Mouse (Mus musculus): ENCODE data around the gene Gria1. TPM values are rescaled to one million over a fixed set of nuclear protein-coding genes. Genes with fewer than 3 reads are reported as not detected.

Gria1 gene
- total RNA-seq, 1 experiment: 0.13 TPM

DNA sequence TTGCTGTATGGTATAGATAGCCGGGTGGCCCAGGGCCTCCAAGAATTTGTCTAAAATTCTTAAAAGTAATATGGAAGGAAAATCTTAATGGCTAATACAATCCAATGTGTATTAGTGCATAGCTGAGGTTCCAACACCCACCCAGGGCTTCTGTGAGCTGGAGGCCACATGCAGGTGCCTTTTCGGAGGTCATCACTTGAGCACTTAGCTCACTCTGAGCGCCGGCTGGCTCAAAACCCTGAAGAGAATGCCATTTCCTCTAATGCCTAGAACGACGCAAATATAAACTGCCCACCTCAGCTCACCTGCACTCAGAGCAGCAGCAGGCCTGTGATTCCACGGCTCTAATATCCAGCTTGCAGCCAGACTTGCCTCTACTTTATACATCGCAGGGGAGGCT lies 148.9 kb downstream of the Gria1 start:
- no peaks in the 10 kb centered on the region for H3K9me3 ChIP-seq (ENCODE audit: control insufficient read depth, insufficient read depth, low read depth, low read length)
- DNase-seq (ENCODE audit: low read depth, low spot score): no peak
- H3K36me3 ChIP-seq (ENCODE audit: control insufficient read depth, insufficient read depth, low read length, poor library complexity, severe bottlenecking): no peaks in the 10 kb centered on the region
- no peak overlapping the region for H3K4me3 ChIP-seq (ENCODE audit: insufficient read depth in 1 of 2, low read depth in 1 of 2, low read length in 2 of 2, poor library complexity in 1 of 2, severe bottlenecking in 1 of 2)
- no peaks in the 10 kb centered on the region for H3K4me1 ChIP-seq (ENCODE audit: control insufficient read depth in 2 of 2, insufficient read depth in 2 of 2, low read length in 2 of 2, poor library complexity in 1 of 2)
- no peak overlapping the region for H3K9ac ChIP-seq (ENCODE audit: insufficient read depth, low read depth, low read length, poor library complexity, severe bottlenecking)
- in situ Hi-C loops (cut with MboI; ENCODE audit: low sequenced_read_pairs in 2 of 2, unreplicated experiment in 2 of 2): no loop called here
- H3K27ac ChIP-seq (ENCODE audit: insufficient read depth, low read depth, low read length, poor library complexity, severe bottlenecking): no peak overlapping the region
- TF ChIP-seq ZNF384 (IDR thresholded peaks at IDR 0.05; ENCODE audit: low read depth, low read length): no peak
- TF ChIP-seq ZC3H11A (IDR thresholded peaks at IDR 0.05; ENCODE audit: borderline replicate concordance, low read depth, low read length): no peak
- no peak for TF ChIP-seq CHD2 (IDR thresholded peaks at IDR 0.05; ENCODE audit: low read depth, low read length)
- no peak for TF ChIP-seq MAFK (IDR thresholded peaks at IDR 0.05; ENCODE audit: insufficient read depth, low read depth, low read length)
- TF ChIP-seq HCFC1 (IDR thresholded peaks at IDR 0.05; ENCODE audit: borderline replicate concordance, insufficient read depth, low read length): no peak

DNA sequence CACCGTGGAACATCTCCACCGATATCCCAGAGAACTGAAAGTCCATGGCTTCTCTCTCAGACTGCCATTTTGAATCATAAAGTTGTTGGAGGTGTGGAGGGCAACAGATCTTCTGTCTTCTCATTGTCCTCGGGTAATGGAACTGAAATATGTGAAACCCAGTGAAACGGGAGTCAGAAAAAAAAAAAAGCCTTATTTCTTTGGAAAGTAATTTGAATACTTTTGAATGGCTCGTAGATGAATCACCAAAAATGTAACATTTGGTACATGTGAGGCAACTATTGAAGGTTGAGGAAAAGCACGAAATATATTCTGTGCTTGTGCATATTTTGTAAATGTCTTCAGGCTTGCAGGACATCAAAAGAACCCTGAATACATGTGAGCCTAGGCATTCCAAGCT lies 151.7 kb downstream of the Gria1 start:
- Histone ChIP-seq H3K4me1 (ENCODE audit: control insufficient read depth in 2 of 2, insufficient read depth in 2 of 2, low read length in 2 of 2, poor library complexity in 1 of 2) (no peaks in the 10 kb centered on the region), H3K36me3 (ENCODE audit: control insufficient read depth, insufficient read depth, low read length, poor library complexity, severe bottlenecking) (no peaks in the 10 kb centered on the region), H3K27ac (ENCODE audit: insufficient read depth, low read depth, low read length, poor library complexity, severe bottlenecking) (no peak overlapping the region), H3K9ac (ENCODE audit: insufficient read depth, low read depth, low read length, poor library complexity, severe bottlenecking) (no peak overlapping the region), H3K9me3 (ENCODE audit: control insufficient read depth, insufficient read depth, low read depth, low read length) (no peaks in the 10 kb centered on the region), H3K4me3 (ENCODE audit: insufficient read depth in 1 of 2, low read depth in 1 of 2, low read length in 2 of 2, poor library complexity in 1 of 2, severe bottlenecking in 1 of 2) (no peak overlapping the region)
- TF ChIP-seq ZC3H11A (IDR thresholded peaks at IDR 0.05; ENCODE audit: borderline replicate concordance, low read depth, low read length) (no peak), MAFK (IDR thresholded peaks at IDR 0.05; ENCODE audit: insufficient read depth, low read depth, low read length) (no peak), CHD2 (IDR thresholded peaks at IDR 0.05; ENCODE audit: low read depth, low read length) (no peak), HCFC1 (IDR thresholded peaks at IDR 0.05; ENCODE audit: borderline replicate concordance, insufficient read depth, low read length) (no peak), ZNF384 (IDR thresholded peaks at IDR 0.05; ENCODE audit: low read depth, low read length) (no peak)
- DNase-seq (ENCODE audit: low read depth, low spot score): no peak
- in situ Hi-C loops (cut with MboI; ENCODE audit: low sequenced_read_pairs in 2 of 2, unreplicated experiment in 2 of 2): no loop called here

DNA sequence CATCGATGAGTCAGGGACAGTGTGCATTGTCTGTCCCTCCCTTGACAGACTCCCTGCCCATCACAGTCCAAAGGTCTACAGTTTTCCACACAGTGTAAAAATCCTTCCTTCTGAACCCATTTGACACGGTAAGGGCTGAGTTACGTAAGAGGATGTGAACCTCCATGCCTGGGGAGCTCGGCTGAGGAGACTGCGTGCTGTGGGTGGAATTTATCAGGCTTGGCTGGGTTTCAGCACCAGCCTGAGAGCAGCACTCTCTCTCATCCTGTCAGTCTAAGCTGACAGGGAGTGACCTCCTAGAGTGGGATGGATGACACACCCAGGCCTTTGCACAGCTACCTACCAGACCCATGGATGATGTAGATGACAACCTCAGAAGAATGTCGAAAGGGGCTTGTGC lies 158.9 kb downstream of the Gria1 start:
- Histone ChIP-seq H3K9me3 (ENCODE audit: control insufficient read depth, insufficient read depth, low read depth, low read length) (no peaks in the 10 kb centered on the region), H3K4me1 (ENCODE audit: control insufficient read depth in 2 of 2, insufficient read depth in 2 of 2, low read length in 2 of 2, poor library complexity in 1 of 2) (no peaks in the 10 kb centered on the region), H3K4me3 (ENCODE audit: insufficient read depth in 1 of 2, low read depth in 1 of 2, low read length in 2 of 2, poor library complexity in 1 of 2, severe bottlenecking in 1 of 2) (no peak overlapping the region), H3K27ac (ENCODE audit: insufficient read depth, low read depth, low read length, poor library complexity, severe bottlenecking) (no peak overlapping the region), H3K9ac (ENCODE audit: insufficient read depth, low read depth, low read length, poor library complexity, severe bottlenecking) (no peak overlapping the region), H3K36me3 (ENCODE audit: control insufficient read depth, insufficient read depth, low read length, poor library complexity, severe bottlenecking) (no peaks in the 10 kb centered on the region)
- TF ChIP-seq HCFC1 (IDR thresholded peaks at IDR 0.05; ENCODE audit: borderline replicate concordance, insufficient read depth, low read length) (no peak), CHD2 (IDR thresholded peaks at IDR 0.05; ENCODE audit: low read depth, low read length) (no peak), ZNF384 (IDR thresholded peaks at IDR 0.05; ENCODE audit: low read depth, low read length) (no peak), MAFK (IDR thresholded peaks at IDR 0.05; ENCODE audit: insufficient read depth, low read depth, low read length) (no peak), ZC3H11A (IDR thresholded peaks at IDR 0.05; ENCODE audit: borderline replicate concordance, low read depth, low read length) (no peak)
- no peak for DNase-seq (ENCODE audit: low read depth, low spot score)
- in situ Hi-C loops (cut with MboI; ENCODE audit: low sequenced_read_pairs in 2 of 2, unreplicated experiment in 2 of 2): no loop called here

DNA sequence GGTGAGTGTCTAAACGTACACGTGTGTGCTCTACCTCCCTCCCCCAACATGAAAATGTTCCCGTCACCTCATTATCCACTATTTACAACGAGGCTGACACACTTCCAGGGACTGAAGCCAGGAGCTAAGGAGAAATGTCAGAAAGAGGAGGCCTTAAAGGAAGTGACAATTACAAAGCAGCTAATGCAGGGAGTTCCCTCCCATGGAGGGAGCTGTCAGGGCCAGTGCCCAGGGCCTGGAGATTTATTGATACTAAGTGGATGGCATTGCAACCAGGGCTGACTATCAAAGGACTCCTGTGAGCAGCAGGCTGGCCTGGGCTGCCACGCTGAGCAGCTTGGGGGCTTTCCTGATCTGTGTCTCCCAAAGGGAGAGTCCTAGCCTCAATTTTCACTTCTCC lies 163.0 kb downstream of the Gria1 start:
- in situ Hi-C loops (cut with MboI; ENCODE audit: low sequenced_read_pairs in 2 of 2, unreplicated experiment in 2 of 2): no loop called here
- Histone ChIP-seq H3K27ac (ENCODE audit: insufficient read depth, low read depth, low read length, poor library complexity, severe bottlenecking) (no peak overlapping the region), H3K9me3 (ENCODE audit: control insufficient read depth, insufficient read depth, low read depth, low read length) (no peaks in the 10 kb centered on the region), H3K4me1 (ENCODE audit: control insufficient read depth in 2 of 2, insufficient read depth in 2 of 2, low read length in 2 of 2, poor library complexity in 1 of 2) (no peaks in the 10 kb centered on the region), H3K36me3 (ENCODE audit: control insufficient read depth, insufficient read depth, low read length, poor library complexity, severe bottlenecking) (no peaks in the 10 kb centered on the region), H3K4me3 (ENCODE audit: insufficient read depth in 1 of 2, low read depth in 1 of 2, low read length in 2 of 2, poor library complexity in 1 of 2, severe bottlenecking in 1 of 2) (no peak overlapping the region), H3K9ac (ENCODE audit: insufficient read depth, low read depth, low read length, poor library complexity, severe bottlenecking) (no peak overlapping the region)
- no peak for DNase-seq (ENCODE audit: low read depth, low spot score)
- no peak for TF ChIP-seq ZNF384 (IDR thresholded peaks at IDR 0.05; ENCODE audit: low read depth, low read length)
- TF ChIP-seq ZC3H11A (IDR thresholded peaks at IDR 0.05; ENCODE audit: borderline replicate concordance, low read depth, low read length): no peak
- no peak for TF ChIP-seq MAFK (IDR thresholded peaks at IDR 0.05; ENCODE audit: insufficient read depth, low read depth, low read length)
- TF ChIP-seq HCFC1 (IDR thresholded peaks at IDR 0.05; ENCODE audit: borderline replicate concordance, insufficient read depth, low read length): no peak
- TF ChIP-seq CHD2 (IDR thresholded peaks at IDR 0.05; ENCODE audit: low read depth, low read length): no peak

DNA sequence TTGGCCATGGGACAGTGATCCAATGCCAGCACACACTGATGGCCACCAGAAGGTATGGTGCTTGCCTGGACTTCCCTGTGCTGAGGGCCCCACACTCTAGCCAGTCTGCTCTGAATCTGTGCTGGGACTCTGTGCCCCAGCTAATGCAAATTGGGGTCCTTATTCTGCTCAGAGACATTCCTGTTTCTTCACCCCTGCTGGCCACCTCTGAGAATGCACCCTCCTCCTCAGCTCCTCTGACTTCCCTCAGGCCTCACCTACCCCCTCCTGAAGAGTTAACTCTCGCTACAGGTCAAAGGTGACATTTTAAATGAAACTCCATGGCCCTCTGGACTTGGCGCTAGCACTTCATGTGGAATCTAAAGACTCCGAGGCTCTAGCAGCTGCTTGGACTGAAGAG lies 165.4 kb downstream of the Gria1 start:
- Histone ChIP-seq H3K4me1 (ENCODE audit: control insufficient read depth in 2 of 2, insufficient read depth in 2 of 2, low read length in 2 of 2, poor library complexity in 1 of 2) (no peaks in the 10 kb centered on the region), H3K9ac (ENCODE audit: insufficient read depth, low read depth, low read length, poor library complexity, severe bottlenecking) (no peak overlapping the region), H3K36me3 (ENCODE audit: control insufficient read depth, insufficient read depth, low read length, poor library complexity, severe bottlenecking) (no peaks in the 10 kb centered on the region), H3K9me3 (ENCODE audit: control insufficient read depth, insufficient read depth, low read depth, low read length) (no peaks in the 10 kb centered on the region), H3K4me3 (ENCODE audit: insufficient read depth in 1 of 2, low read depth in 1 of 2, low read length in 2 of 2, poor library complexity in 1 of 2, severe bottlenecking in 1 of 2) (no peak overlapping the region), H3K27ac (ENCODE audit: insufficient read depth, low read depth, low read length, poor library complexity, severe bottlenecking) (no peak overlapping the region)
- in situ Hi-C loops (cut with MboI; ENCODE audit: low sequenced_read_pairs in 2 of 2, unreplicated experiment in 2 of 2): no loop called here
- peak; percentile 49 for DNase-seq (ENCODE audit: low read depth, low spot score)
- TF ChIP-seq ZC3H11A (IDR thresholded peaks at IDR 0.05; ENCODE audit: borderline replicate concordance, low read depth, low read length): no peak

All from ES-E14 (cell line).